Mouse (Mus musculus): ENCODE results near the gene Olfr157. TPM values are rescaled to one million over a fixed set of nuclear protein-coding genes. Genes with fewer than 3 reads are reported as not detected.

Olfr157 gene
- total and polyA plus RNA-seq, 3 experiments, result 0.01 TPM; not detected in 2

- Histone ChIP-seq H3K4me3 (ENCODE audit: control insufficient read depth in 1 of 2, insufficient read depth in 1 of 2, low read depth in 2 of 2, low read length in 2 of 2) (no peak overlapping the region), H3K4me1 (ENCODE audit: control insufficient read depth in 1 of 2, insufficient read depth in 2 of 2, low read length in 2 of 2) (no peaks in the 10 kb centered on the region), H3K27me3 (ENCODE audit: control insufficient read depth in 1 of 2, insufficient read depth in 2 of 2, low read length in 2 of 2) (peaks cover 0 to 8% of the 10 kb centered on the region in 2 experiments), H3K9me3 (replicated peaks; ENCODE audit: insufficient read depth, low read length) (no peaks in the 10 kb centered on the region), H3K36me3 (ENCODE audit: control insufficient read depth in 1 of 2, insufficient read depth in 2 of 2, low read length in 2 of 2) (no peaks in the 10 kb centered on the region), H3K79me2 (ENCODE audit: control insufficient read depth, insufficient read depth, low read length, poor library complexity) (no peaks in the 10 kb centered on the region), H3K27ac (ENCODE audit: control insufficient read depth, low read depth, low read length) (no peak overlapping the region), H3K9ac (ENCODE audit: control insufficient read depth, low read depth, low read length, poor library complexity, severe bottlenecking) (no peak overlapping the region)
- DNase-seq (ENCODE audit: low read depth, low spot score), result peak; percentile 74
- peak; percentile 92 for TF ChIP-seq SMC3 (IDR thresholded peaks at IDR 0.05; ENCODE audit: low read depth, low read length)
- peak; percentile 83 for TF ChIP-seq RAD21 (IDR thresholded peaks at IDR 0.05; ENCODE audit: low read depth, low read length)
- no peak for TF ChIP-seq NELFE (IDR thresholded peaks at IDR 0.05; ENCODE audit: low read depth, low read length)
- no peak for TF ChIP-seq CHD1 (IDR thresholded peaks at IDR 0.05; ENCODE audit: low read depth, low read length)
- TF ChIP-seq POLR2AphosphoS2 (IDR thresholded peaks at IDR 0.05; ENCODE audit: low read length), result no peak
- TF ChIP-seq ELF1 (IDR thresholded peaks at IDR 0.05; ENCODE audit: low read depth, low read length), result no peak
- peak; percentile 74 to 95 (median 88) for TF ChIP-seq CTCF (IDR thresholded peaks at IDR 0.05 in 2 of 3, conservative IDR thresholded peaks at IDR 0.05 in 1 of 3; ENCODE audit: control insufficient read depth in 1 of 3, insufficient read depth in 1 of 3, low read depth in 2 of 3, low read length in 3 of 3, poor library complexity in 1 of 3, severe bottlenecking in 1 of 3)
- TF ChIP-seq UBTF (IDR thresholded peaks at IDR 0.05; ENCODE audit: borderline replicate concordance, insufficient read depth, low read depth, low read length), result no peak
- TF ChIP-seq BHLHE40 (IDR thresholded peaks at IDR 0.05; ENCODE audit: borderline replicate concordance, low read depth, low read length), result no peak
- no peak for TF ChIP-seq CHD2 (IDR thresholded peaks at IDR 0.05; ENCODE audit: low read length)
- TF ChIP-seq ZC3H11A (IDR thresholded peaks at IDR 0.05; ENCODE audit: low read depth, low read length), result peak; percentile 72
Measured at GRCm38 (mm10) chr4:43860744-43861519, 20.9 kb upstream of the Olfr157 start.

GRCm38 (mm10) chr4:43859886-43860285, 19.9 kb upstream of the Olfr157 start:
- peaks cover 0 to 8% of the 10 kb centered on the region in 2 experiments for H3K27me3 ChIP-seq (ENCODE audit: control insufficient read depth in 1 of 2, insufficient read depth in 2 of 2, low read length in 2 of 2)
- TF ChIP-seq TCF12 (IDR thresholded peaks at IDR 0.05; ENCODE audit: low read depth, low read length) (no peak), MAZ (IDR thresholded peaks at IDR 0.05; ENCODE audit: low read depth, low read length) (no peak), ZC3H11A (IDR thresholded peaks at IDR 0.05; ENCODE audit: low read depth, low read length) (no peak), HCFC1 (IDR thresholded peaks at IDR 0.05; ENCODE audit: low read depth, low read length) (no peak), UBTF (IDR thresholded peaks at IDR 0.05; ENCODE audit: borderline replicate concordance, insufficient read depth, low read depth, low read length) (no peak), ZNF384 (IDR thresholded peaks at IDR 0.05; ENCODE audit: low read depth, low read length) (no peak), BHLHE40 (IDR thresholded peaks at IDR 0.05; ENCODE audit: borderline replicate concordance, low read depth, low read length) (no peak), CTCF (IDR thresholded peaks at IDR 0.05 in 2 of 3, conservative IDR thresholded peaks at IDR 0.05 in 1 of 3; ENCODE audit: control insufficient read depth in 1 of 3, insufficient read depth in 1 of 3, low read depth in 2 of 3, low read length in 3 of 3, poor library complexity in 1 of 3, severe bottlenecking in 1 of 3) (no peak), CHD1 (IDR thresholded peaks at IDR 0.05; ENCODE audit: low read depth, low read length) (no peak), NELFE (IDR thresholded peaks at IDR 0.05; ENCODE audit: low read depth, low read length) (no peak), MYC (IDR thresholded peaks at IDR 0.05; ENCODE audit: low read depth, low read length) (no peak), MXI1 (IDR thresholded peaks at IDR 0.05; ENCODE audit: low read depth, low read length) (no peak), ETS1 (IDR thresholded peaks at IDR 0.05; ENCODE audit: low read depth, low read length) (no peak), GABPA (IDR thresholded peaks at IDR 0.05; ENCODE audit: low read depth, low read length) (no peak), SMC3 (IDR thresholded peaks at IDR 0.05; ENCODE audit: low read depth, low read length) (no peak), E2F4 (IDR thresholded peaks at IDR 0.05; ENCODE audit: borderline replicate concordance, low read depth, low read length) (no peak), ZMIZ1 (IDR thresholded peaks at IDR 0.05; ENCODE audit: low read depth, low read length) (no peak), MAX (IDR thresholded peaks at IDR 0.05; ENCODE audit: low read length) (no peak), USF1 (IDR thresholded peaks at IDR 0.05; ENCODE audit: low read depth, low read length) (no peak)
- H3K4me1 ChIP-seq (ENCODE audit: control insufficient read depth in 1 of 2, insufficient read depth in 2 of 2, low read length in 2 of 2), result no peaks in the 10 kb centered on the region
- H3K9me3 ChIP-seq (replicated peaks; ENCODE audit: insufficient read depth, low read length), result no peaks in the 10 kb centered on the region
- H3K9ac ChIP-seq (ENCODE audit: control insufficient read depth, low read depth, low read length, poor library complexity, severe bottlenecking), result no peak overlapping the region
- no peaks in the 10 kb centered on the region for H3K79me2 ChIP-seq (ENCODE audit: control insufficient read depth, insufficient read depth, low read length, poor library complexity)
- no peak overlapping the region for H3K27ac ChIP-seq (ENCODE audit: control insufficient read depth, low read depth, low read length)
- DNase-seq (ENCODE audit: low read depth, low spot score), result no peak
- no peak overlapping the region for H3K4me3 ChIP-seq (ENCODE audit: control insufficient read depth in 1 of 2, insufficient read depth in 1 of 2, low read depth in 2 of 2, low read length in 2 of 2)
- no peaks in the 10 kb centered on the region for H3K36me3 ChIP-seq (ENCODE audit: control insufficient read depth in 1 of 2, insufficient read depth in 2 of 2, low read length in 2 of 2)
